Mouse (Mus musculus): Measurements from ENCODE around the gene Gtf2i. TPM values are rescaled to one million over a fixed set of nuclear protein-coding genes. Genes with fewer than 3 reads are reported as not detected.

Gtf2i gene
- total and polyA plus RNA-seq, 3 experiments = 28.4 to 60.9 (median 42.2) TPM

DNA sequence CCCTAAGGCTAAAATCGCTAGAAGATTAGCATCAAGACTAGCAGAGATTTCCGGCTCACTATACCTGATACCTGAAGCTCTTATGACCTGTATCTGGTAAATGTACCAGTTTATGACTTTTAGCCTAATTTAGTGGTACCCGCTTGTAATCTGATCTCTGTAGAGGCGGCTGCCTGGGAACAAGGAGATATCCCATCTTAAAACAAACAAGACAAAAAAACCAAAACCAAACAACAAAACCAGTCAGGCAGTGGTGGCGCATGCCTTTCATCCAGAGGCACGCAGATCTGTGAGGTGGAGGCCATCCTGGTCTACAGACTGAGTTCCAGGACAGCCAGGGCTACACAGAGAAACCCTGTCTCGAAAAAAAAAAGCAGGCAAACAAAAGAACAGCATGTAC lies 7.1 kb upstream of the Gtf2i start:
- H3K9me3 ChIP-seq (replicated peaks; ENCODE audit: low read length) = no peaks in the 10 kb centered on the region
- no peak overlapping the region for H3K27ac ChIP-seq (ENCODE audit: insufficient read depth, low read depth)
- H3K9ac ChIP-seq (ENCODE audit: insufficient read depth, low read depth) = no peak overlapping the region
- no peak for DNase-seq (ENCODE audit: extremely low read depth)
- peaks cover 0 to 20% of the 10 kb centered on the region in 2 experiments; a peak in 2 of 4 replicates for H3K4me1 ChIP-seq (ENCODE audit: control insufficient read depth in 1 of 2, insufficient read depth in 2 of 2)
- H3K4me2 ChIP-seq (ENCODE audit: insufficient read depth, low read depth, poor library complexity, severe bottlenecking) = no peak overlapping the region
- peaks cover 2% of the 10 kb centered on the region for H3K27me3 ChIP-seq (replicated peaks)
- no peaks in the 10 kb centered on the region for H3K36me3 ChIP-seq (replicated peaks in 1 of 2; ENCODE audit: control insufficient read depth in 1 of 2, insufficient read depth in 1 of 2, low read length in 1 of 2)
- H3K79me2 ChIP-seq (replicated peaks; ENCODE audit: control insufficient read depth, extremely low read depth, insufficient read depth, poor library complexity, severe bottlenecking) = no peaks in the 10 kb centered on the region
- dilution Hi-C loops (cut with MboI; ENCODE audit: extremely low pct_ligation_motif_present, extremely low pct_unique_long_range_greater_than_20kb, low sequenced_read_pairs) (no loop called here), in situ Hi-C loops (cut with MboI; ENCODE audit: low pct_ligation_motif_present, low pct_unique_long_range_greater_than_20kb, low sequenced_read_pairs) (no loop called here)
- no peak for TF ChIP-seq TCF12 (IDR thresholded peaks at IDR 0.05; ENCODE audit: low read depth, low read length)
- no peak for TF ChIP-seq ZMIZ1 (IDR thresholded peaks at IDR 0.05; ENCODE audit: low read depth, low read length)
- TF ChIP-seq HCFC1 (IDR thresholded peaks at IDR 0.05; ENCODE audit: low read depth, low read length) = no peak
- no peak for TF ChIP-seq CTCF (conservative IDR thresholded peaks at IDR 0.05 in 1 of 2, IDR thresholded peaks at IDR 0.05 in 1 of 2; ENCODE audit: low read depth in 2 of 2, low read length in 2 of 2)
- TF ChIP-seq E2F4 (IDR thresholded peaks at IDR 0.05; ENCODE audit: insufficient replicate concordance, low read depth, low read length) = no peak
- TF ChIP-seq ELF1 (IDR thresholded peaks at IDR 0.05; ENCODE audit: low read depth, low read length) = no peak
- TF ChIP-seq ZKSCAN1 (IDR thresholded peaks at IDR 0.05; ENCODE audit: borderline replicate concordance, low read depth, low read length) = no peak
- TF ChIP-seq USF2 (conservative IDR thresholded peaks at IDR 0.05; ENCODE audit: low read depth, low read length) = no peak
- no peak for TF ChIP-seq ZNF384 (IDR thresholded peaks at IDR 0.05; ENCODE audit: low read depth, low read length)
- TF ChIP-seq ZC3H11A (IDR thresholded peaks at IDR 0.05; ENCODE audit: low read depth, low read length) = no peak
- no peak overlapping the region for H3K4me3 ChIP-seq (replicated peaks in 1 of 3; ENCODE audit: low read depth in 2 of 3, low read length in 2 of 3, poor library complexity in 1 of 3)

DNA sequence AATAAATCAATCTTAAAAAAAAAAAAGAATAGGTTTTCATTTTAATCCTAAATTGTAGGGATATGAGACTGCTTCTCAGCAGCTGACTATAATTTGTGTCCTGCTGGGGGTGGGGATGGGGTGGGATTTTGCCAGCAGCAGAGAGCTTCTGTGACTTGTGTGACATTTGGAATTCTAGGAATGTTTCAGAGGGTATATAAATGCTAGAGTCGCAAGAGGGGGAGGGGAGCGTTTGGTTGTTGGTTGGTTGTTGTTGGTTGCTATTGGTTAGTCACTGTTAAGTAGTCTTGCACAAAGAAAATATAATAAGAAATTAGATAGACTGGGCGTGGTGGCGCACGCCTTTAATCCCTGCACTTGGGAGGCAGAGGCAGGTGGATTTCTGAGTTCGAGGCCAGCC lies 4.3 kb upstream of the Gtf2i start:
- no peak overlapping the region for H3K27ac ChIP-seq (ENCODE audit: insufficient read depth, low read depth)
- no peak overlapping the region for H3K9ac ChIP-seq (ENCODE audit: insufficient read depth, low read depth)
- in situ Hi-C loops (cut with MboI; ENCODE audit: low pct_ligation_motif_present, low pct_unique_long_range_greater_than_20kb, low sequenced_read_pairs) = no loop called here
- TF ChIP-seq NRF1 (IDR thresholded peaks at IDR 0.05; ENCODE audit: low read depth, low read length) (no peak), MXI1 (IDR thresholded peaks at IDR 0.05; ENCODE audit: low read depth, low read length) (no peak), POLR2AphosphoS2 (IDR thresholded peaks at IDR 0.05; ENCODE audit: low read depth, low read length) (no peak), NELFE (IDR thresholded peaks at IDR 0.05; ENCODE audit: low read depth, low read length) (no peak), MEF2A (IDR thresholded peaks at IDR 0.05; ENCODE audit: borderline replicate concordance, low read depth, low read length) (no peak), BHLHE40 (IDR thresholded peaks at IDR 0.05; ENCODE audit: low read depth, low read length) (no peak), TCF12 (IDR thresholded peaks at IDR 0.05; ENCODE audit: low read depth, low read length) (no peak), KAT2A (IDR thresholded peaks at IDR 0.05; ENCODE audit: insufficient replicate concordance, low read length) (no peak), TBP (conservative IDR thresholded peaks at IDR 0.05; ENCODE audit: low read depth, low read length) (no peak), UBTF (IDR thresholded peaks at IDR 0.05; ENCODE audit: low read depth, low read length) (no peak), RCOR1 (conservative IDR thresholded peaks at IDR 0.05; ENCODE audit: low read depth, low read length) (no peak), HCFC1 (IDR thresholded peaks at IDR 0.05; ENCODE audit: low read depth, low read length) (no peak), CHD1 (IDR thresholded peaks at IDR 0.05; ENCODE audit: low read depth, low read length) (no peak), POLR2A (IDR thresholded peaks at IDR 0.05; ENCODE audit: low read depth, low read length) (no peak), ZMIZ1 (IDR thresholded peaks at IDR 0.05; ENCODE audit: low read depth, low read length) (no peak), E2F4 (IDR thresholded peaks at IDR 0.05; ENCODE audit: insufficient replicate concordance, low read depth, low read length) (no peak), ZNF384 (IDR thresholded peaks at IDR 0.05; ENCODE audit: low read depth, low read length) (no peak)
- H3K79me2 ChIP-seq (replicated peaks; ENCODE audit: control insufficient read depth, extremely low read depth, insufficient read depth, poor library complexity, severe bottlenecking) = no peaks in the 10 kb centered on the region
- DNase-seq (ENCODE audit: extremely low read depth) = no peak
- H3K4me3 ChIP-seq (replicated peaks in 1 of 3; ENCODE audit: low read depth in 2 of 3, low read length in 2 of 3, poor library complexity in 1 of 3) = no peak overlapping the region
- dilution Hi-C loops (cut with MboI; ENCODE audit: extremely low pct_ligation_motif_present, extremely low pct_unique_long_range_greater_than_20kb, low sequenced_read_pairs) = no loop called here
- H3K27me3 ChIP-seq (replicated peaks) = peaks cover 2% of the 10 kb centered on the region
- H3K4me2 ChIP-seq (ENCODE audit: insufficient read depth, low read depth, poor library complexity, severe bottlenecking) = no peak overlapping the region
- H3K9me3 ChIP-seq (replicated peaks; ENCODE audit: low read length) = no peaks in the 10 kb centered on the region
- peaks cover 0 to 8% of the 10 kb centered on the region in 2 experiments; a peak in 2 of 4 replicates for H3K4me1 ChIP-seq (ENCODE audit: control insufficient read depth in 1 of 2, insufficient read depth in 2 of 2)
- no peaks in the 10 kb centered on the region for H3K36me3 ChIP-seq (replicated peaks in 1 of 2; ENCODE audit: control insufficient read depth in 1 of 2, insufficient read depth in 1 of 2, low read length in 1 of 2)

All from CH12.LX (cell line).